Mouse (Mus musculus): ENCODE data around the gene Ndufaf8. TPM values are rescaled to one million over a fixed set of nuclear protein-coding genes. Genes with fewer than 3 reads are reported as not detected.

The Ndufaf8 gene
- polyA plus RNA-seq, 1 experiment: 27.6 TPM

DNA sequence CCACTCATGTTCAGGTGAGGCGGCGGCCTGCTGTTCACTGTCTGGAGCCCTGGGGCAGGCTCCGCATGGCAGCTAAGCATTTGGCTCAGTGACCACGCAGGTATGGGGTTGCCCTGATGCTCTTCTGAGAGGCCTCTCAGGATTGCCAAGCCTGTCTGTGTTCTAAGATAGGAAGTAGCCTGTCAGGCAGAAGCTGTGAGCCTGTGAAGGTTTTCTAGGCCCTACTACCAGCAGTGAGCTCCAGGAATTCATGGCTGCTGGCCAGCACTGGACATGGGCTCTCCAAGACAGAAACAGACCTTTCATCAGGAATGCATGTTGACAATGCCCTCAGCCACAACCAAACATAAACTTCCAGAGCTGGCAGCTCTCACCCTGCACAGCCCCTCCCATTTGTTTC, 13.4 kb downstream of the Ndufaf8 start:
- no peak for TF ChIP-seq POLR2A (IDR thresholded peaks at IDR 0.05; ENCODE audit: borderline replicate concordance, control insufficient read depth, low read depth, low read length)
- no peak for TF ChIP-seq CTCF (IDR thresholded peaks at IDR 0.05; ENCODE audit: control insufficient read depth, insufficient read depth, low read length)
- Histone ChIP-seq H3K4me1 (ENCODE audit: control insufficient read depth, insufficient read depth, low read length) (no peaks in the 10 kb centered on the region), H3K4me3 (replicated peaks; ENCODE audit: control insufficient read depth, low read depth, low read length) (no peak overlapping the region), H3K27ac (ENCODE audit: control insufficient read depth, insufficient read depth, low read depth, low read length, poor library complexity) (no peak overlapping the region)
- WGBS: 91% methylated on average over 4 of the region's 4 CpGs

DNA sequence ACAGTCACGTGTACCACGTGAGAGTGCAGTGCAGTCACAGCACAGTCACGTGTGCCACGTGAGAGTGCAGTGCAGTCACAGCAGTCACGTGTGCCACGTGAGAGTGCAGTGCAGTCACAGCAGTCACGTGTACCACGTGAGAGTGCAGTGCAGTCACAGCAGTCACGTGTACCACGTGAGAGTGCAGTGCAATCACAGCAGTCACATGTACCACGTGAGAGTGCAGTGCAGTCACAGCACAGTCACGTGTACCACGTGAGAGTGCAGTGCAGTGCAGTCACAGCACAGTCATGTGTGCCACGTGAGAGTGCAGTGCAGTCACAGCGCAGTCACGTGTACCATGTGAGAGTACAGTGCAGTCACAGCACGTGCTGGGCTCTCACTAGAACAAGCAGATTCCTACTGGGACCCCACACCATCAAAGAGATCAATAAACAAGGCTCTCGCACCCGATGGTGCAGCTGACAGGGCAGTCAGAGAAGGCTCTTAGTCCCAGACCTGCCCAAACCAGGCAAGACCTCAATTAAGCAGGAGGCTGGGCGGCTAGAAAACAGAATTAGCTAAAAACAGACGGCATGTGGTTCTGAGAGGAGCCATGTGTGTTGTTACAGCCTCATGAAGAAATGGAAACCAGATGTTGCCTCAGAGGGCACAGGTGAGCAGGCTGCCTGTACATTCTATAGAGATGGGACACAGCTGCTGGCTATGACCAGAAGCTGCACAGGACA, 15.9 kb downstream of the Ndufaf8 start:
- H3K27ac ChIP-seq (ENCODE audit: control insufficient read depth, insufficient read depth, low read depth, low read length, poor library complexity): no peak overlapping the region
- no peaks in the 10 kb centered on the region for H3K4me1 ChIP-seq (ENCODE audit: control insufficient read depth, insufficient read depth, low read length)
- 92% methylated on average over 21 of the region's 21 CpGs for WGBS
- no peak overlapping the region for H3K4me3 ChIP-seq (replicated peaks; ENCODE audit: control insufficient read depth, low read depth, low read length)
- no peak for TF ChIP-seq POLR2A (IDR thresholded peaks at IDR 0.05; ENCODE audit: borderline replicate concordance, control insufficient read depth, low read depth, low read length)
- TF ChIP-seq CTCF (IDR thresholded peaks at IDR 0.05; ENCODE audit: control insufficient read depth, insufficient read depth, low read length): no peak

DNA sequence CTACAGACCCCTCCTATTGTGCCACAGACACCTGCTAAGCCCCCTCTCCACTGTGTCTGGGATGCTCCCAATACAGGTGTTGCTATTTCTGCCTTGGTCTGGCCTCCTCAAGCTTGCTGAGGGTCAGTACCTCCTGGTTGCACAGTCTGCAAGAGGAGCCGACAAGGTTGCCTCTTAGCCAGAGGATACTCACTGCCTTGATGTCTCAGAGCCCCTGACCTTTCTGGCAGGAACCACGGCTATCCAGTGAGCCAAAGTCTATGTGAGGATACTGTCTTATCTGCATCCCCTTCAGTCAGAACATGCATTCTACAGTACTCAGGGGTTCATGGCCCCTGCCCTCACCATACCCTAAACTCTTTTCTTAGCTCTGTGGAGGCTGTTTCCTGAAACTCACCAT, 18.9 kb downstream of the Ndufaf8 start:
- 86% methylated on average over 2 of the region's 2 CpGs for WGBS

DNA sequence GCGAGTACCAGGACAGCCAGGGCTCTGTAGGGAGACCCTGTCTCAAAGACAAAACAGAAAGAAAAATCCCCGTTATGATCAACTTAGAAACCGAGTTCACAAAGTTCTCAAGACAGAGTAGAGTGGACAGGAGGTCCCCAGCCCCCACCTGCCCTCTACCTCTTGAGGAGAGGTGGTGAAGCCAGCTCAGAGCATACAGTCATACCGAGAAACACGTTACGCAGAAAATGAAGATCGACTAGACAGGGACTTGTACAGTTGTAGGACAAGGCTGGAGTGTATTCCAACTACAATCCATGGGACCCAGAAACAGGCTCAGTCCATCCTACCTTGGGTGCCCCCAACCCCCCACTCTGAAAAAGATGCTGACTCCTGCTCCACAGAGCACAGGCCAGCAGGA, 20.4 kb downstream of the Ndufaf8 start:
- TF ChIP-seq POLR2A (IDR thresholded peaks at IDR 0.05; ENCODE audit: borderline replicate concordance, control insufficient read depth, low read depth, low read length) (no peak), CTCF (IDR thresholded peaks at IDR 0.05; ENCODE audit: control insufficient read depth, insufficient read depth, low read length) (no peak)
- Histone ChIP-seq H3K27ac (ENCODE audit: control insufficient read depth, insufficient read depth, low read depth, low read length, poor library complexity) (no peak overlapping the region), H3K4me3 (replicated peaks; ENCODE audit: control insufficient read depth, low read depth, low read length) (no peak overlapping the region), H3K4me1 (ENCODE audit: control insufficient read depth, insufficient read depth, low read length) (no peaks in the 10 kb centered on the region)
- WGBS: 89% methylated on average over 7 of the region's 7 CpGs

More for the DNA sequence above, 18.9 kb downstream of the Ndufaf8 start:
- no peak overlapping the region for H3K27ac ChIP-seq (ENCODE audit: control insufficient read depth, insufficient read depth, low read depth, low read length, poor library complexity)
- H3K4me3 ChIP-seq (replicated peaks; ENCODE audit: control insufficient read depth, low read depth, low read length): no peak overlapping the region
- TF ChIP-seq POLR2A (IDR thresholded peaks at IDR 0.05; ENCODE audit: borderline replicate concordance, control insufficient read depth, low read depth, low read length) (no peak), CTCF (IDR thresholded peaks at IDR 0.05; ENCODE audit: control insufficient read depth, insufficient read depth, low read length) (no peak)
- no peaks in the 10 kb centered on the region for H3K4me1 ChIP-seq (ENCODE audit: control insufficient read depth, insufficient read depth, low read length)

DNA sequence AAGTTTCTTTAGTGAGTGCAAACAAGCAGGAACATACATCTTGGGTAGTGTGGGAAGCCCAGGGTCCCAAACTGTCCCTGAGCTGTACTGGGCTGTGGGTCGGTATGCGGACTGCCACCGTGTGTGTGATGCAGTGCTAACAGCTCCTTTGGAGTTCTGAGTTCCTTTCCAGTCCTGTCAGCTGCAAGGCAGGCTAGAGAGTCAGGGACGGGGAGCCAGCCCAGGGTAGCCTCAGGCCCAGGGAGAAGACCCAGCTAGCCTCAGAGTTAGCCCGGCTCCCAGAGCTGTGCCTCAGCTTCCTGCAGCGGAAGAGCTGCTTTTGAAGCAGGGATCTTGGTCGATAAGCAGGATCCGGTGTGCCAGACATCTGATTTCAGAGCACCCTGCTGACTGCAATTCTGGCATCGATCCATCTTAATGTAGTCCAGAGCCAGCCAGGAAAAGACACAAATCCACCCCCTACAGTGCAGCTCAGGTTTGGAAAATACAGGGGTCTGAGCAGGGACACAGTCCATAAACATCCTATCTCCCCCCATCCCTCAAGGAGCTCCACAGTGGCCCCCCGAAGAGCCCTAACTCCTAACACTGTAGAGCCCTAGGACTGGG, 21.3 kb downstream of the Ndufaf8 start:
- Histone ChIP-seq H3K4me3 (replicated peaks; ENCODE audit: control insufficient read depth, low read depth, low read length) (no peak overlapping the region), H3K27ac (ENCODE audit: control insufficient read depth, insufficient read depth, low read depth, low read length, poor library complexity) (no peak overlapping the region), H3K4me1 (ENCODE audit: control insufficient read depth, insufficient read depth, low read length) (no peaks in the 10 kb centered on the region)
- TF ChIP-seq POLR2A (IDR thresholded peaks at IDR 0.05; ENCODE audit: borderline replicate concordance, control insufficient read depth, low read depth, low read length) (no peak), CTCF (IDR thresholded peaks at IDR 0.05; ENCODE audit: control insufficient read depth, insufficient read depth, low read length) (no peak)
- 88% methylated on average over 10 of the region's 10 CpGs for WGBS

DNA sequence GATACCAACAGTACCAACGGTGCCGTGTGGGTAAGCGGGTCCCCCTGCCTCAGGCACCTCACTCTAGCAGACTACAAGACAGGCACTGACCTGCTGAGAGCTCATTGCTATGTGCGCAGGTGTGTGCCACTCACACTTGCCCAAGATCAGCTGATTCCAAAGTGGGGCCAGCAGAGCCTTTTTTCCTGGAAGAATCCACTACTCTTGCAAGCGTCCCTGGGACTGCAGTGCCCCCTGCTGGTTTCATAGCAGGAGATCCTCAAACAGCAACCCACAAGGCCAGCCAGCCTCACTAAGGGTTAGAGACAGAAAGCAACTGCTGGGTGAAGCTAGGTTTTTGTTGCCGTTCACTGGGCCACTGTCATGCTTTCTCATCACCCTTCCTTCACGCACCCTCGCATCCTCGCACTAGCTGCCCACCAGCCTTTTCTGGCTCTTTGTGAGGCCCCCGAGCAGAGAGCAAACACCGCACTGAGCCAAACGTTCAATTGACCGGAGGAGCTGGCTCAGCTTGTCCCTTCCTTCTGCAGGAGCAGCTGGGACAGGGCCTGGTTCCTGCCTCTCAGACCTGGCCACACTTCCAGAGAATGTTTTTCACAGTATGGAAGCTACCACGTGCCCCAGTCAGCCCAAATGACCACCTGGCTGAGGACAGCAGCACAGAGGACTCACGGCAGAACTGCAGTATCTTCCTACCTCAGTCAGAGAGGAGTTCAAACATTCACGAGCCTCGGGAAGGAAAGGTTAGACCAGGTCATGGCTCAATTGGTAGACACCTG, 22.1 kb downstream of the Ndufaf8 start:
- TF ChIP-seq POLR2A (IDR thresholded peaks at IDR 0.05; ENCODE audit: borderline replicate concordance, control insufficient read depth, low read depth, low read length) (no peak), CTCF (IDR thresholded peaks at IDR 0.05; ENCODE audit: control insufficient read depth, insufficient read depth, low read length) (peak; percentile 51)
- no peak overlapping the region for H3K4me3 ChIP-seq (replicated peaks; ENCODE audit: control insufficient read depth, low read depth, low read length)
- 91% methylated on average over 17 of the region's 17 CpGs for WGBS
- no peaks in the 10 kb centered on the region for H3K4me1 ChIP-seq (ENCODE audit: control insufficient read depth, insufficient read depth, low read length)
- no peak overlapping the region for H3K27ac ChIP-seq (ENCODE audit: control insufficient read depth, insufficient read depth, low read depth, low read length, poor library complexity)

DNA sequence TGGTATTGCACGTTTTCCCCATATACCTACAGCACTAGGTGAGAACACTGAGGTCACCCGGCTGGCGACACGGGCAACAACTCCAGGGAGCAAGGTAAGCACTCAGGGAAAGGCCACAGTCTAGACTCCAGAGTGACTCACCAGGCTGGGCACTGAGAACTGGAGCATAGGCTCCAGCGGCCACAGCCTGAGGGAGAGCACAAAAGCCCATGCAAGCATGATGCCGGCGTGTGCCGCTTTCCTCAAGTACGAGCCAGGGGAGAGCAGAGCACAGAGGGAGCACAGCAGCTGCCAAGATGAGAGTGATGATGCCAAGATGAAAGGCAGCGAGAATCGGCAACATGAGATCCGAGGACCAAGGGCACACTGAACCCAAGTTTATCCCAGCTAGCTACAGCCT, 23.4 kb downstream of the Ndufaf8 start:
- H3K27ac ChIP-seq (ENCODE audit: control insufficient read depth, insufficient read depth, low read depth, low read length, poor library complexity): no peak overlapping the region
- WGBS: 91% methylated on average over 12 of the region's 12 CpGs
- H3K4me1 ChIP-seq (ENCODE audit: control insufficient read depth, insufficient read depth, low read length): no peaks in the 10 kb centered on the region
- TF ChIP-seq CTCF (IDR thresholded peaks at IDR 0.05; ENCODE audit: control insufficient read depth, insufficient read depth, low read length): no peak
- TF ChIP-seq POLR2A (IDR thresholded peaks at IDR 0.05; ENCODE audit: borderline replicate concordance, control insufficient read depth, low read depth, low read length): no peak
- H3K4me3 ChIP-seq (replicated peaks; ENCODE audit: control insufficient read depth, low read depth, low read length): no peak overlapping the region

DNA sequence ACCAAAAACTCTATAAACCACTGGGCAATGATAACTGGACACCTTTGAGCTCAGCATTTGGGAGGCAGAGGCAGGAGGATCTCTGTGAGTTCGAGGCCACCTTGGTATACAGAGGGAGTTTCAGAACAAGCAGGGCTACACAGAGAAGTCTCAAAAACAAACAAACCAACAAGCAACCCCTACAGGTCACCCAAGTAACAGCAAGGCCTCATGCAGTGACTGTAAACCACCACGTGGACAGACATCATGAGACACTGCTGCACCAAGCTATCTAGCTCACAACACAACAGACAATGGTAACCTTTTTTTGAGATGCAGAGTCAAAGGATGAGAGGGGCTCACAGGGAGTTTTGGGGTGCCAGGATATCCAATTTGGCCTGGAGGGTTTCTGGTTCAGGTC, 28.1 kb downstream of the Ndufaf8 start:
- Histone ChIP-seq H3K27ac (ENCODE audit: control insufficient read depth, insufficient read depth, low read depth, low read length, poor library complexity) (no peak overlapping the region), H3K4me1 (ENCODE audit: control insufficient read depth, insufficient read depth, low read length) (no peaks in the 10 kb centered on the region), H3K4me3 (replicated peaks; ENCODE audit: control insufficient read depth, low read depth, low read length) (no peak overlapping the region)
- WGBS: 85% methylated on average over 2 of the region's 2 CpGs
- TF ChIP-seq CTCF (IDR thresholded peaks at IDR 0.05; ENCODE audit: control insufficient read depth, insufficient read depth, low read length): no peak
- no peak for TF ChIP-seq POLR2A (IDR thresholded peaks at IDR 0.05; ENCODE audit: borderline replicate concordance, control insufficient read depth, low read depth, low read length)
